Mouse (Mus musculus) adrenal gland, postnatal 4 days (tissue): ENCODE measurements around the gene Nsmf. TPM values are rescaled to one million over a fixed set of nuclear protein-coding genes. Genes with fewer than 3 reads are reported as not detected.

Source experiments
- DNase-seq, 2 experiments: peaks; one replicate each; pipeline ENCODE4 v3.0.0; 2021 to 2022; ENCODE audit warnings: low spot score in 2 of 2, mixed read lengths in 2 of 2
- microRNA-seq: library from miRNA; unstranded; fragments of <30 nt; microRNA quantifications from one replicate; pipeline ENCODE4 v1.2.0, GENCODE M21; 2021
- total RNA-seq, 2 experiments: library from RNA; stranded (reverse); gene quantifications; 2 replicates each; pipeline ENCODE4 v1.2.3; 2021

Nsmf gene
- total RNA-seq, 2 experiments from 2014 or later, result 78.9 to 80.1 TPM

DNA sequence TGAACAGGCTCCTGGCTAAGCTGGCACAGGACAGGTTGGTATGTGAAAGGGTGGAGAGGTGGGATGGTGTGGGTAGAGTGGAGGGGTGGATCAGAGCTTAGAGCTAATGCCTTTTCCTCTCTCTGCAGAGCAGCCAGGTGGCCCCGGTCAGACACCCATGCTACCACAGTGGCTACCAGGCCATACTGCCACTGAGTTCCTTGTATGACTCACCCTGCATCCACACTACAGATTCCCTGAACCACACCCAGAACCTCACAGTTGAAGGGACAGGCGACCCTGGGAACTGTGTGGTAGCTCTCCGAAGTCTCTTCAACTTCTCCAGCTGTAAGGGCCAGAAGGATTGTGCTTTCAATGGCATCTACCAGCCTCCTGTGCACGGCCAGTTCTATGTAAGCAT, 29.5 kb downstream of the Nsmf start:
- no peak for DNase-seq

DNA sequence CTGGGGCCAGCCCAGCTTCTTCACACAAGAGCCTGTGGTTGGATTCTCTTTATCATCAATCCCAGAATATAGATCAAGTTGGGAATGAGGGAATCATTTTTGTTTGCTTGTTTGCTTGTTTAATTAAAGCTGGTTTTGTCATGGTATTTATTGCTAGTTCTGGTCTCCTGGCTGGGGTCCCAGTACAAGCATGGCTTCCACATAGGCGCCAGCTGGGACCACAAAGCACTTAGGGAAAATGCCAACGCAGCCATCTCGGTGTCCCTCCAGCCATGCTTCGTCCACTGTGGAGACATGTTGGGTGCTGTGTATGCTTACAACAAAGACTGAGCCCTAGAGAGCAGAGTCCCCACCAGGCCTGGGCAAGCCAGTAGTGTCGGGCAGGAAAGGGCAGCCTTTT, 31.4 kb downstream of the Nsmf start:
- no peak for DNase-seq

DNA sequence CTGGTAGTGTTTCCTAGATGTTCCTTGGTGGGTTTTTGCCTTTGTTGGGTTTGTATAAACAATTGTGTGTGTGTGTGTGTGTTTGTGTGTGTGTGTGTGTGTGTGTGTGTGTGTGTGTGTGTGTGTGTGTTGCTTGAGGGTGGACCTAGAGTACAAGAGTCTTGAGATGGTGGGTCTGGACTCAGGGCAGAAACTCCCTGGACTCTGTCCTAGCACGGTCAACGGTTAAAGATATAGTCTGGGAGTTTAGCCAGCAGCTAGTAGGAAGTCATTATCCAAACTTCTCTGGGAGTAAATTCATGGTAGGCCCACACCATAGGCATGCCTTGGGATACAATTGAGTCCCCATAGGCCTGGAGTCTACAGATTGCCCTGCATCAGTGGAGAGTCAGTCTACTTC, 33.7 kb downstream of the Nsmf start:
- no peak for DNase-seq

DNA sequence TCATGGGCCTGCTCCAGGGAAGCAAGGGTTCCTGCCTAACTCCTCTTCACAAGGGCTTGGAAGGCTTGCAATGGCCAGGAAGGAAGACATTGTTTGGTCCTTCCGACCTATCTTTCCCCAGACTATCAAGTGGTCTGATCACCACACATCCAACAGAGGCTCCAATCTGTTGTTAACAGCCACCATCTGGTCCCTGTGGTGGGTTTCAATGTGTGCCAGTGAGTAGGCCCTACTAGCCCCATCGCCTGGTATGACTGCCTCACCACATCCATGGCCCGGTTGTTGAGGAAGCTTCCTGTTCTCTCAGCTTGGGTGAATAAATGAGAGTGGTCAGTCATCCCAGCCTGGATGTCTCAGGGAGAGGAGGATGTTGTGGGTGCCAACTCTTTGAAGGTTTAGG, 34.5 kb downstream of the Nsmf start:
- DNase-seq, result no peak

DNA sequence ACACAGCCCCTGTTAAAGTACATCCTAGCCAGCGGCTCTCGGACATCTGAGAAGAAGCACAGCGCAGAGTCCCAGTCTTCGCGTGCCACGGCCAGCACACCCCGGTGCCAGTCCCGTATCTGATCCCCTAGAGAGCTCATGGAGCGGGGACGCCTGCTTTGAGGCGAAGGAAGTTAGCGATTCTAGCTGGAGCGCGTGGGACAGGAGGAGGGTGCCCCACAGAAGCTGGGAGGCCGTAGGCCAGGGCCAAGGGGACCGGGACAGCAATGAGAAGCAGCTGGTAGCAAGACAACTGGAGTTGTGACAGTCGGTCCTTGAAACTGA, 40.6 kb downstream of the Nsmf start:
- no peak for DNase-seq

DNA sequence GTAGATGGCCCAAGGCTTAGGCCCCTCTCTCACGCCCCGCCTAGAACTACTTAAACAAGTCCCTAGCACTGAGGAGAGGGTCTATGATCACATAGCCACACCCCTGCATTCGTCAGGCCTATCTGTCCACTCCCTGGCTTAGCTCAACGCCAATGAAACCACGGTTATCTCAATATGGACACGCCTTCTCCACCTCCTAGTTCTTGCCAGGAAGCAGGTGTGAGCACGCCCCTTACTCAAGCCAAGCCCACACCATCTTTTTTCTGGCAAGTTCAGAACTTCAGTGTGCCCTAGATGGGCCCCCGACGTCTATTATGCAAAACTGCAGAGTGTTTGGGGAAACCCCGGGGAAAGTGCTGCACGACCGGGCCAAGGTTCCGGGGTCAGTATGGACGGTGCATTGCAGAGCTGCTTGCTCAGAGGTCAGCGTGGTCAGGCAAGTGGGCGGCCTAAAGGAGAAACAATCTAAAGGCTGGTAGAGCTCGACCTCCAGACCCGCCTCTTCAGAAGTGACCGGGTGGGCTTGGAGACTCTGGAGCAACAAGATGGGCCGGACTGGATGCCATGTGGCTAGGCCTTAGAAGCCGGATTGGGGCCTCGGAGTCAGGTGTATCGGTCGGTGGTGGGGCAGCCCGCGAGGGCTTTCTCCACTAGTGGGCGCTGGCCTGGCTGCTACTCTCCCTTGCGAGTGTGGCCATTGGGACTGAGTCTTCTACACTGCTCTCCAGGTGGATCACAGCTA, 41.1 kb downstream of the Nsmf start, which contains the start of gene Noxa1:
Gene Noxa1, minus strand, starts transcription at position 41 of the 742 bp plus-strand sequence.
- no peak for DNase-seq

DNA sequence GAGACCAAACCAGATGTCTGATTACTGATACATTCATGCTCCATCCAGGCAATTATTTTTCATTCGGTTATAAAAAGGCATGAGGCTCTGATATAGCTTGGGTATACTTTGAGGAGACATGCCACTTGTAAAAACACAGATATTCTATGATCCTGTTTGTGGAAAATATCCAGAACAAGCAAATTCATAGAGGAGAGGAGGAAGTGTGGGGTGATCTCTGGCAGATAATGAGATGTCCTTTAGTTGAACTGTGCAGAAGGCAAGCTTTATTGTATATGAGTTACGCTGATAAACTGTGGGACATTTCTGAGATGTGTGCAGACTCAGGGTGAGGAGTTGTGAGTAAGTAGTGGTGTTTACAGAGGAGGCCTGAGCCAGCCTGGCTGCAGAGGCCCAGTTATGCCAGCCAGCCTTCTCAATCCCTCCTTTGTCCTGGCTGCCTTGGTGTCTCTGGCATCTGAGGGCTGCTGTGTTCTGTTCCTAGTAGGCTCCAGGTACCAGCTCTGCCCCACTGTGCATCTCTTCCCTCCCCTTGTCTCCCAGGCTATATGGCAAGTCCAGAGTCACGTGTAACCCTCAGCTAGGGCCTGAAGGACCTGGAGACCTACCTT, 44.0 kb downstream of the Nsmf start:
- DNase-seq, result no peak

DNA sequence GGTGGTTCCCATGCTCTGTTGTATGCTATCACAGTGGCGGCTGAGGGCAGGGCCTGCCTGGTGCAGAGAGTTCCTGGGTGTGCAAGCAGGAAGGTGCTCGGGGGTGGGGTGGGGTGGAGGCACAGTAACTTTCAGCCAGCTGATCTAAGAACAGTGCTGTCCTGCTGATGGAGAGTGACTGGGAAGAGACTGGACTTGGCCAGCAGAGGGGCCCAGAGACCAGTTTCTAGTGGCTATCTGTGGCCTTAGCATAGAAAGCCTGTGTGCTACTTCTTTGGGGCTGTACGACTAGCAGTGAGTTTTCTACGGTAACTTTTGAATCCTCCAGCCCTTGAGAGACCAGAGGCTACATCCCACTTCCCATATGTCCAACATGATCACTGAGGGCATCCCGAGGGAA, 44.8 kb downstream of the Nsmf start:
- DNase-seq, result no peak

DNA sequence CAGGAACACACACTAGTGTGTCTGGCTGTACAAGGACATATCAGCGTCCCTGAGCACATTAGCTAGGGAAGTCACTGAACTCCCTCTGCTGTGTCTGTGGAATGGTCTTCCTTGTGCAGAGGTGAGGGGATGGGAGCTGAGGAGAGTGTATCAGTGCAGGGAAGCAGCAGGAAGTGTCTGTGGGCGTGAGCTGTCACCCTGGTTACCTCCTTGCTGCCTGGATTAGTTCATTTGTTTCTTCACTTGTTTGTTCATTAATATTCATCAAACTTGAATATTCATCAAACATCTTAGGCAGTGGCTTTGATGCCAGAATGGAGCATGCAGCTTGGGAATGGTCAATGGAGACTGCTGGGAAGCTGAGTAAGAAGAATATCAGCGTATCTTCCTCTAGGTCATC, 45.5 kb downstream of the Nsmf start:
- DNase-seq, result no peak

DNA sequence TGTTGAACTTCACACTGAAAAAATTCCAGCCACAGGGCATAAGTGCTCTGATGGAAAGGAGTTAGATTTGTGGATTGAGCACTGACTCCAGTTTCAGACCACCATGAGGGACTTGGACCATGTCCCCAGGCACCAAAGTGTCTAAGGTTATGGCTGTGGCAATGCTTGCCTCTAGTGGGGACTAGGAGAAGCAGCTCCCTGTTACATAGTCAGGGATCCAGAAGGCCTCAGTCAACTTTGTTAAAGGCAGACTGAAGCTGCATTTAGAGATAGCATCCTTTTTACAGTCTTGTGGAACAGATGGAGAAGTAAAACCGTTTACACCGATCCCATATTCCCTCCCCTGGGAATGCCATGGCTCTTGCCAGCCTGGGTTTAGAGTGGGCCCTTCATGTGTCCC, 50.0 kb downstream of the Nsmf start:
- DNase-seq, result no peak

DNA sequence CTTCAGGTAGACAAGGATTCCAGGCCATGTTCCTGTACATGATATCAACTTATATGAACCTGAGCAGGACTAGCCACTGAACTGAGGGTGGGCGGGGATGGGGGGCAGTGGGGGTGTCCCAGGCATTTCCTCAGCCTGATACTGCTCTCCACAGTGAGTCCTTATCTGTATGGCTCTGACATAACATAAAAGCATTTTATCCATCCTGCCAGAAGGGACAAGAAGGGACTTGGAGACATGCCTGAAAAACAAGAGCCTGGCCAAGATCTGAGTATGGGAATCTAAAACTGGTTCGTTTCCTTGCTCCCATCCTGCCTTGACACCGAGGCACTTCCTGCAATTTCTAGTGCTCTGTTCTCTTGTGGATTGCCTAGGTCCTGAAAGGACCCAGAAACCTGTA, 51.9 kb downstream of the Nsmf start:
- DNase-seq, result no peak

DNA sequence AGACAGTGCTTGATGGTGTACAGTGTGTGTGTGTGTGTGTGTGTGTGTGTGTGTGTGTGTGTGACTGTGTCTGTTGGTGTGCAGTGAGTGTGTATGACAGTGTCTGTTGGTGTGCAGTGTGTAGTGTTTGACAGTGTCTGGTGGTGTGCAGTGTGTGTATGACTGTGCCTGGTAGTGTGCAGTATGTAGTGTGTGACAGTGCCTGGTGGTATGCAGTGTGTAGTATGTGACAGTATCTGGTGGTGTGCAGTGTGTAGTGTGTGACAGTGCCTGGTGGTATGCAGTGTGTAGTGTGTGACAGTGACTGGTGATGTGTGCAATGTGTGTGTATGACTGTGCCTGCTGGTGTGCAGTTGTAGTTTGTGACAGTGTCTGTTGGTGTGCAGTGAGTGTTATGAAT, 55.3 kb downstream of the Nsmf start:
- DNase-seq, result no peak

DNA sequence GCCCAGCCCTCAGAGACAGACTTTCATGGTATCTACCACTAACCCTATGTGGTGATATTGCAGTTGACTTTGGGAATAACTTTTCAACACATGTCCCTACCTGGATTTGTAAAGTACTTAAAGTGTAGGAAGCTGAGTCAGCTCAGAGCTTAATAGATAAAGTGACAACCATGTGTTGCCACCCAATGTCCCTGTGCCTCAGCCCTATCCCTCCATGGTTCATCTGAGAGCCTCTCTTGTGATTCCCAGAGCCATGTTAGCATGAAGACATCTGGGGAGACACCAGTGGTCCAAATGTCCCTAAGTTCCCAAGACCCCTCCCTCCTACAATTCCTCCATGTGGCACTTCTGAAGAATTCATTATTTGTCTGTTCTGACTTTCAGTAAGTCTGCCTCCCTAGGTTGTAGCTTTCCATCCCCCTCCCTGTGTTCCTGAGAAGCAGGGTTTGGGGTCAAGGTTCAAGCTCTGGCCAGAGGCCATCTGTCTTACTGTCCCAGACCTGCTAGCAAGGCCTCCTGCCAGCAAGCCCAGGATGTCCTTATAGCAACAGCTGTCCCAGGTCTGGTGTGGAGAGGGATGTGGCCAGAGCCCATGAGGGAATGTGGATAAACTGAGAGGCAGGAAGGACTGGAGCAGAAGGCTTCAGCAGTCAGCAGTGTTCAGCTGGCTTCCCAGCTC, 56.5 kb downstream of the Nsmf start:
- DNase-seq, result no peak

DNA sequence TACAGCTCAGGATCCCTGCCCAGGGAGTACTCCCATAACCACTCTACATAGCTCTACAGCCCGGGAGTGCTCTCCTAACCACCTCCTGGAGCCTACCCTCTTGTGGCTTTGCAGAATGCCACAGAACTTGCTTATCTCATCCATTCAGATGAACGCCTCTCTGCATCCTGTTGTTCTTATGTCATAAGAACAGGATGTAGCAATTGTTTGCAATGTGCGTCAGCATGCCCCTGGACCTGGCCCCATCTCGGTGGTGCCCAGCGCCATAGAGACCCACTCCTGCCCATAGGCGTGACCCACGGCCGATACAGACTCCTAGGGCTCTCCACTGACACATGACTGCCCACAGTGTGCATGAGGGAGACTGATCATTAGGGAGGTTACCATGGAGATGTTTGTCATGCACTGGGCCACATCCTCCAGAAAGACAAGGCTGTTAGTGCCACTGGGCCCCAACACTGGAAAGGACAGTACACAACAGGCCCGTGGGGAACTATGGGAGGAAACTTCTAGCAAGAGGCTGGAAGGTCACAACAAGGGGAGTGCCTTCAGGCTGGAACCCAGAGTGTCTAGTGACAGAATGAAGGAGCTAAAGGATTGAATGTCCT, 57.1 kb downstream of the Nsmf start:
- no peak for DNase-seq

Small RNA genes lying within 50 kb of the gene (microRNA-seq; reads per million reads assigned to microRNA genes)
- gene Gm24328 (not detected), gene Mir7664 (not detected)

Other genes with a start within 250 kb of the Nsmf start
- 10 to 100 TPM; 83.9 to 89.0 TPM for gene Ehmt1, start 134.7 kb upstream of the Nsmf start, total RNA-seq
- 10 to 100 TPM; 30.3 to 38.3 TPM for gene Arrdc1, start 119.1 kb upstream of the Nsmf start, total RNA-seq
- gene Zmynd19, start 104.6 kb upstream of the Nsmf start, total RNA-seq, result 10 to 100 TPM; 28.5 to 28.9 TPM
- 10 to 100 TPM; 20.3 to 21.3 TPM for gene Dph7, start 92.0 kb upstream of the Nsmf start, total RNA-seq
- 10 to 100 TPM; 82.1 to 96.4 TPM for gene Mrpl41, start 79.3 kb upstream of the Nsmf start, total RNA-seq
- gene Pnpla7, start 78.3 kb upstream of the Nsmf start, total RNA-seq, result 10 to 100 TPM; 50.8 to 54.4 TPM
- 1 to 10 TPM; 2.0 to 5.4 TPM for gene Entpd8, start 25.9 kb downstream of the Nsmf start, total RNA-seq
- under 1 TPM in 1 of 2 experiments, not detected in 1; 0.59 TPM for gene Noxa1, start 40.8 kb downstream of the Nsmf start, total RNA-seq
- 10 to 100 TPM; 10.2 to 18.4 TPM for gene Nrarp, start 126.4 kb downstream of the Nsmf start, total RNA-seq
- 10 to 100 TPM; 23.1 to 24.3 TPM for gene Tor4a, start 142.5 kb downstream of the Nsmf start, total RNA-seq
- gene Nelfb, start 157.1 kb downstream of the Nsmf start, total RNA-seq, result 10 to 100 TPM; 64.8 to 65.8 TPM
- gene Stpg3, start 160.3 kb downstream of the Nsmf start, total RNA-seq, result not detected
- gene Fam166a, start 164.4 kb downstream of the Nsmf start, total RNA-seq, result under 1 TPM; 0.45 to 0.68 TPM
- gene Tubb4b, start 170.3 kb downstream of the Nsmf start, total RNA-seq, result 100 to 1,000 TPM; 235 to 257 TPM
- gene Slc34a3, start 180.0 kb downstream of the Nsmf start, total RNA-seq, result under 1 TPM in 1 of 2 experiments, not detected in 1; 0.95 TPM
- not detected for gene Rnf224, start 182.4 kb downstream of the Nsmf start, total RNA-seq
- gene Rnf208, start 187.9 kb downstream of the Nsmf start, total RNA-seq, result 10 to 100 TPM; 14.3 to 18.7 TPM
- gene Cysrt1, start 188.1 kb downstream of the Nsmf start, total RNA-seq, result not detected
- 1 to 10 TPM; 4.4 to 5.9 TPM for gene AL732309.1, start 192.5 kb downstream of the Nsmf start, total RNA-seq
- gene Tmem203, start 201.1 kb downstream of the Nsmf start, total RNA-seq, result 10 to 100 TPM; 28.9 to 38.5 TPM
- gene Tprn, start 208.3 kb downstream of the Nsmf start, total RNA-seq, result 10 to 100 TPM; 15.5 to 18.7 TPM
- gene Ssna1, start 218.1 kb downstream of the Nsmf start, total RNA-seq, result 10 to 100 TPM; 56.0 to 56.8 TPM
- gene Anapc2, start 218.1 kb downstream of the Nsmf start, total RNA-seq, result 100 to 1,000 TPM; 110 to 115 TPM
- not detected for gene Tmem210, start 233.8 kb downstream of the Nsmf start, total RNA-seq
- not detected for gene Lrrc26, start 235.6 kb downstream of the Nsmf start, total RNA-seq